Mouse (Mus musculus): ENCODE results near the gene Prph.

Prph gene

DNA sequence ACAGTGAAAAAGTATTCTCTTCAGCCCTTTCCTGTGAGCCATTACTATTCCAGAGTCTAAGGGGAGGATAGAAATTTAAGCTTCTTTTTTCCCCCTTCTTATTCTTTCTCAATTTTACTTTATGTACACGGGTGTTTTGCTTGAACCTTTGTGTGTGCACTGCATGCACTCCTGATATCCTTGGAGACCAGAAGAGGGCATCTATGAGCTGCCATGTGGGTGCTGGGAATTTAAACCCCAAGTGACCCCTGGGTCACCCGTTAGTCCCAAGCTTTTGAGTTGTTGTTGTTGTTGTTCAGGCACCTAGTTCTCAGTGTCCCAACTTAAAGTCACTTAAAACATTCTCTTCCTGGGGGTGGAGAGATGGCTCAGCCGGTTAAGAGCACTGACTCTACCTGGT, 45.0 kb downstream of the Prph start:
- DNase-seq: no peak

DNA sequence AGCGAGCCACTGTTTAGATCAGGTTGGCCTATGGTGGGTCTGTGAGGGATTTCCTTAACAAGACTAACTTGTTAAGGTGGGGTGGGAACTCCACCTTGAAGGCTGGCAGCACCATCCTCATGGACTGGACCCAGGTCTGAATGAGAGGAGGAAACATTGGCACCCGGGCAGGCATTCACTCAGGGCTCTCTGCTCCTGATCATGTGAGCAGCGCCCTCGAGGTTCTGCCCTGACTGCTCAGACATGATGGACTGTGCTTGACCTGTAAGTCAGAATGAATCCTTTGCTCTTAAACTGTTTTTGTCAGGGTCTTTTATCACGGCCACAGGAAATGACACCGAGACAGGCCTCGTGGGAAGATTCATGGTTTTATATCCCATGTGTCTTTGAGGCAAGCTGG, 50.3 kb downstream of the Prph start:
- DNase-seq: no peak

DNA sequence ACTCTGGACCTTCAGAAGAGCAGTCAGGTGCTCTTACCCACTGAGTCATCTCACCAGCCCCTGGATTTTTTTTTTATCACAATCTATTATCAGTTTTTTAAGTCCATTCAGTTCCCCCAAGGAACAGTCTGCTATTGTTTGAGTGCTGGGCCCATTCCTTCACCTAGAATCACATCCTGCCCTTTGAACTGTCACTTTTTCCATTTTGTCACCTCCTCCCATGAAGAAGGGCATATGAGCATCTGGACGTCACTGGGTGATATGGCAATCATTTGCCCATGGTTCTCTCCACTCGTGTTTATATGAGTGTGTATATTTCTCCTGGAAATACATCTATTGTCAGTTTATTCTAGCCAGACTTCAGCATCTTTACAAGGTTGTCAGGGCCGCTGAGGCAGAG, 52.9 kb downstream of the Prph start:
- DNase-seq: no peak

Data from right cerebral cortex, postnatal 14 days (tissue).